Mouse (Mus musculus) lung, adult 18-20 months (tissue): ENCODE results near the gene Cdk5r1.

ENCODE experiments used
- DNase-seq, 2 experiments: peaks; one replicate each; pipeline ENCODE4 v3.0.0; 2022; ENCODE audit warnings: mixed read lengths in 2 of 2

Cdk5r1 gene

DNA sequence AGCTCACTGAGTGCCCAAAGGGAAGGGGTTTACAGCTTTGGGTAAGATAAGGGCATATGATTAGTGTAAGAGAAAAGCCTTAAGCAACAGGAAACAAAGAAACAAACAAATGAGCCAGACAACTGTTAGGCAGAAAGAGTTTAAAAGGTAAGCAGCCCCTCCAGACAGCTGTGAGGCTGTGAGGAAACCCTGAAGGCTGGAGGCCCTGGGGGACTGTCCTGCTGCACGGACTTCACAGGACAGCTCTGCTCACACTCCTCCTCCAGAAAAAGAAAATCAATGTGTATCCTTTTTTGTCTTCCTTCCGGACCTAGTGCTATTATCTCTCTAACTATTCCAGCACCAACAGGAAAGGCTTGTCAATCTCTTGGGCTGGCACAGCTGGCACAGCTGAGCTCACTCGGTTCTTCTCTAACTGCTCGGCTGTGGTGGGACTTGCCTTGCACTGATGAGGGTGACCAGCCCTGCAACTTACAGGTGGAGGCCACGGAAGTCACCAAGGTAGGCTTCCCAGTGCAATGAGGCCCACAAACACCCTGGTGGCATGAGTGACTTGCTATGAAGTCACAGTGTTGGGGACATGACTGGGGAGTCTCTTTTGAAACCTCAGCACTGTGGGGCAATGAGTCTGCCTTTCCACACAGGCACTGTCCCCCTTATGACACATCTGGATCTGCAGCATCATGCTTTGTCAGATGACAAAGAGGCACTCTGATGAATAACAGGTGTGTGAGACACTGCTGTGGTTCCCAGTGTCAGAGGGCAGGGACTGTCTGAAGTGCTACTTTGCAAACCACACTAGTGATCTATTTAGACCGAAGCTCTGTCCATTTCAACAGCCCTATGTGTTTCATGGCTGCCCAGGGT, 27.9 kb downstream of the Cdk5r1 start:
- DNase-seq, result no peak

DNA sequence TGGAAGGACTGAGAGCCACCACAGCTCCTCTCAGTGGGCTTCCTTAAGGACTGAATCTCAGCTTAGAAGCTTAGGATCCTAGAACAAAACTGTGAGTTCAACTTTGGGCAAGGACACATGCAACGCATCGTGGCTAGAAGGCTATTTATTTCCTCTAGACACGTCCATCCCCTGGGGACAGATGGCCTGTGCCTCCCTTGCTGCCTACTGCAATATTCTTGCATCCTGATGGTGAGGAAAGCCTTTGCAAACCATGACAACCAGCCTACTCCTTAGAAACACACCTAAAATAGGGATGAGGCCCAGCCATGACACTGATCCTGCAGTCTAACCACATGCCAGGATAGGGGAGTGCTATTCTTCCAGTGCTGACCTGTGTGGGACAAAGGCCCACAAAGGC, 28.8 kb downstream of the Cdk5r1 start:
- no peak for DNase-seq

DNA sequence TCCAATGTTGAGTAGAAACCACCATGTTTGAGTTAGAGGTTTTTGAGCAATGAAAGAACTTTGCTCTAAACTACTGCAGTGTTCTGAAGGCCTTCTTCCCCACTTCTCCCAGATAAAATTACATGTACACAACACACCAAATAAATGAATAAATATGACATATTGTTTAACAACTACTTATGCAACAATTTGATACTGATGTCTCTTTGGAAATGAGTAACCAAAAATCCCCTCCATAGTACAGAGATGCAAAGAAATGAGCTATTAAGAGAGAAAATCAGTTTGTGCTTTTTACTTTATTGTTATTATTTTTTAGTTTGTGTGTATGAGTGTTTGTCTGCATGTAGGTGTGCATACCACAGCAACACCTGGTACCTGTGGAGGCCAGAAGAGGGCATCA, 29.7 kb downstream of the Cdk5r1 start:
- DNase-seq, result no peak

DNA sequence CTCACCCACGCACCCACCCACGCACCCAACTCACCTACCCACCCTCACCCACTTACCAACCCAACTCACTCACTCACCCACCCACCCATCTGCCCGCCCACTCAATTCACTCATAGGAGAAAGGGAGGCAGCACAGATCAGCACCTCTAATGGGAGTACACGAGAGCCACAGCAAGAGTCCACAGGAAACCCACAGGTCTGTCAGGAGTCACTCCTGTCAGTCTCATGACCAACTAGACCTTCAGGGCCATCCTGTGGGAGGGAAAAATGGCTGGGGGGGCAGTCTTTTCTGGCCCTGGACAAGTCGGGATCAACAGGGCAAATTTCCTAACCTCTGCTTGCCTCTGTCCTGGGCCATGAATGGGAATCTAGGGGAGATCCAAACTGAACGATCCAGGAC, 31.0 kb downstream of the Cdk5r1 start:
- DNase-seq, result no peak

DNA sequence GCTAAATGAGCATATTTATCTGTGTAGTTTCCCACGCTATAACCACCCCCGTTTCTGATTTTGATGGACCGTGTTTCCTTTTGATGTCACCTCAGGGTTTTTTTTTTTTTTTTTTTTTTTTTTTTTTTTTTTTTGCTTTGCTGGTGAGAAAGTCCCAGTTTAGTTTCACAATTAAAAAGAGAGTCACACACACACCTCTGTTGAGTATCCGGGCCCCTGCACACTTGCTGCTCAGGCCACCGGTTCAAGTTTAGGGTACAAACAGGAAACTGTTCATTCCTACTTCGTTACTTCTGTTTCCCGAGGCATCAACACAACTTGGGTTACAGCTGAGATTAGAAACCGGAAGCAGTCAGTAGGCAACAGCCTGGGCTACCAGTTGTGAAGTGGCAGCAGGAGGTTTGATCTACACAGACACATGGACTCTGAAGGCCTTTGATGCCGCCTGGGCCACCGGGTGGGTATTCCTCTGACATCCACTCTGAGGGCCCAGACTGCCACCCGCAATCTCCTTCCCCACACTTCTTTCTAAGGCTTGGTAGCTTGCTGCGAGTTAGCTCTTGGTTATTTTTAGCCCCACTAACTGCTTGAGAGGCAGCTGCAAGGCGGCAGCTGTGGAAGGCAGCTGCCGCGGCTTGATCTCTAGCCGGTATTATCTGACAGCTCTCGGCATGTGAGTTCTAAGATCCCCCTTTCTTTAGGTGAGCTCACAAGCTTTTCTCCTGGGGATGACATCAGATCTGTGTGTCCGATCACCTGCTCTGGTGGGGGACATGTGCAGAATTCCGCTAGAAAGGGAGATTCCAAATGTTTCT, 31.7 kb downstream of the Cdk5r1 start:
- no peak for DNase-seq

DNA sequence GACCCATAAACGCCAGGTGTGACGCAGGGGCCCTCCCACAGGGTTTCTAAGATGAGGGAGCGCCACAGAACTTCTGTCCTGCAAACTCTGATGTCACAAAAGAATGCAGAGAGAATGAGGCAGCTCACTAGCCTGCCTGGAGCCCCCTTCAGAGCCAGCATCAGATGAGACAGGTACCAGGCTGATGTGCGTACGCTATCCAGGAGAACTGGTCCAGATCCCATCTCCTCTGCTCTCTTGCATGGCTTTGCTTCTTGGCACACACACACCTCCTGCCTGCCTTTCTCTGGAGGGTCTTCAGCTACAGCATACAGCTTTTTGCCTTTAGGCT, 32.3 kb downstream of the Cdk5r1 start:
- DNase-seq, result no peak

DNA sequence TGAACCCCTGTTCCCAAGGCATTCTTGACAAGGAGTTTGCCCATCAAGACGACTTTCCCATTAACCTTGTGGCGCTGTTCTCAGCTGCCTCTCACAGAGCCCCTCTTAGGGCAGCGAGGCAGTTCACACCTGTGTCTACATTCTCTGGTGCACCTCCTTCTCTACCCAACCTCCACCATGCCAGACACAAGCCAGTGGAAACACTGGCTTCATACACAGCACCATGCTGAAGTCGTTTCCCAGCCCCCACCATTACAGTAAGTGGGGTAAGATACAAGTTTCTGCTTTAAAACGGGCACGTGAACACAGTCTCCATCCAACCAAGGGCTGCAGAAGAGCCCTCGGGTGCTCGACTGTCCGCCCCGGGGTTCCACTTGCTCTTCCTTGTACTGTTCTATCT, 33.3 kb downstream of the Cdk5r1 start:
- DNase-seq, result no peak

DNA sequence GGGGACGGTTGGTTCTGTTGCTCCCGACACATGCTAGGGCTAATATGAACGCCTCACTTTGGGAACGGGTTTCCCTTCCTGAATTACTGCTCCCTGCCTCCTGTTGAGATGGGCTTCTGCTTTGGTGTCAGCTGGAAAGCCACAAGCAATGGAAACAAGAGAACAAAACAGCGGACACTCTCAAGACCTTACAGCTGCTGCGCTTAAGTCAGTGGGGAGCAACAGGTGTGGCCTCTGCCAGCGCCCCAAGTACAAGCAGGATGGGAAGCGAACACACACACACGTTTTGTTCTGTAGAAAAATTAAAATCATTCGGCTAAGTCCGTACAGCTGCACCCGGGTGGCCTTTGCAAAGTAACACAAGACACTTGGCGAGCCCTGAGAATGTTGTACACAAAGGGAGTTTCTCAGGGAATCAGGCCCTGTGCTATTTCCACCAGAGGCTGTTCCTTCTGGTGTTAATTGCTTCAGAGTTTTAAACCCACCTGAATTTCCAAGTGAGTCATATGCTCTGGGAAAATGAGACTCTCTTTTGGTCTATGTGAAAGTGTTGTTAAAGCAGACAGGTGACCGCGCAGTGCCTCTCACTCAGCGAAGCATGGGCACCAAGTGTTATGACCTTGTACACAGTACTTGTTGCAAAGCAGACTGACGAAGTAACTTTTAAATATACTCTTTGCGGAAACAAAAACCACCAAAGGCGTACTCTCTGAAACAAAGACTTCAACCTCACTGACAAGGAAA, 35.7 kb downstream of the Cdk5r1 start:
- DNase-seq, result no peak

DNA sequence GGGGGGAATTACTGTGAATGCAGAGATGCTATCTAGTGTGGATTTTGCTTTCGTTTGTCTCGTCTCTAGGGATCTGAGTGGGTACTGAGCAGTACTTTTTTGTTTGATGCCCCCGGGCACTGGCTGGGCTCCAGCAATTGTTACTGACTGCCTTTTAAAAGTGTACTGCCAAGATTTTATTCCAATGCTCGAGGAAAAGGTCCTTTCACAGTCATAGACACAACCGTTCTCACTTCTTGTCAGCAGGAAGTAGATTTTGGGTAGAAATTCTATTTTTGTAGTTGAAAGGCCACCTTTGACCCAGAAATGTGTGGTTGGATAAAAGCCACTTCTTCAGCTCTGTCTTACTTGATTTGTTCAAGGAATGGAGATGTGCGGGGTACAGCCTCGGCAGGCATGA, 37.0 kb downstream of the Cdk5r1 start:
- DNase-seq, result no peak

DNA sequence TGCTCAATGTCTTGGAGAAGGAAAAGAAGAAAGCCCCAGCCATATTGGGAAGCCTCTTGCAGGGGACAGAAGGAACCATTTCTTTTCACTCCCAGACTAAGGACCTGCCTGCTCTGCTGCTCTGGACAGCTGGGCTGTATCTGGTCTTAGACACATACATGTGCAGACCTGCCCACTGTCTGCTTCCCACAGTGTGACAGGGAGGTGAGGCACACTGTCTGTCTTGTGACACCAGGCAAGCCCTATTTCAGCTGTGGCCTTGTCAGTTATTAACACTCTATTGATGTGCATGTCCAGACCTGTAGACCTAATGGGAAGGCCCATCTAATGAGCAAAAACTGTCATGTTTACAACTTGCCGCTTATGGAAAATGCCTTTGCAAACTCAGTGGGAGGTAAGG, 38.5 kb downstream of the Cdk5r1 start:
- no peak for DNase-seq

DNA sequence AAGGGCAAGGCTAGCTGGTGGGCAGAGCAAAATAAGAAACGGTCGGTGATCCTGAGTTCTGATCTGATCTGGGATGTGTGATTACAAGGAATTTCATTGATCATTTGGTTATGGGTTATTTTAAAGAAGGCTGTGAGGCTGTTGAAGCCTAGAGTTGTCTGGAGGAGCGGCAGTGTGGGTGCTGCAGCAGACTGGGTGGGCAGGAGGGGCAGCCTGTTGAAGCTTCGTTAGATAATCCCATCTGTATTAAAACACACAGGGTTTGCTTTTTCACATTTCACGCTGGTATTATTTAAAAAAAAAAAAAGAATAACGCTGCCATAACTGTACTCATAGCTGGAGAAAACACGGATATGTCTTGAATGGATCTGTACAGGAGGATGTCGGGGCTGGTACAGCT, 39.1 kb downstream of the Cdk5r1 start:
- no peak for DNase-seq

DNA sequence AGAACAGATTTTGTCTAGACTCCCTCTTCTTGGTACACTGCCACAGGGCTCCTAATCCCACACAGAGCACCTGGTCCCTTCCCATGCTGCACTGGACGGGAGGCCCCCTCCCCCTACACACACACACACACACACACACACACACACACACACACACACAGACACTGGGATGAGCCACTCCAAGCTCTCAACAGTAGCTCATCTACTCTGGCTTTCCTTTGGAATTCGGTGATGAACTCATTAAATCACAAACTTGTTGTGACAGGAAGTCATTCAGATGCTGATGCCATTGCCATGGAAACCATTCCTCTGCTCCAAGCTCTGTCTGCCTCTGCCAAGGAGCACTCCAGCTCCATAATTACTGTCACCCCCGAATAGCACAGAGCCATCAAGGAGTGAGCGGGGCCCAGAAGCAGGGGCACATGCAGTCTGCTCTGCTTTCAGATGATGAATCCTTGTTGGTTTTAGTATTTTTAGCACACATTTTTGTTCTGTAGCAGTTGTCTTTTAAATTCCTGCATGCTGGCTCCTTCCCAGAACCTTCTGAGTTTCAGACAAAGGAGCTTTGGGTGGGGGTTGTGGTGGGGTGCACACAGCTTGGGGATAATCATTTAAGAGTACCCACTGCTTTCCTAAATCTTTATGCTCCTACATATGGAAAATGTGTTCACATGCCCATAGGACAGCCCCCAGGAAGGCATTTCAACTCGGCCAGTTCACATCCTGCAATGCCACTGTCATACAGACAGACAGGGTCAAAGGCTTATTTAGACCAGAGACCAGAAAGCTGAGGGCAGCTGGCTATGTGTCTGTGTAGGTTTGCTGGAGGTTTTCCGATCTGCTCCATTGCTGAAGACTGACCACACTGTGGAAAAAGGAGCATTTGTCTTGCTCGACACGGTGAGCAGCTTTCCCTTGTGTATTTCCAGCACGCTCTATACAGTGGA, 41.9 kb downstream of the Cdk5r1 start:
- no peak for DNase-seq

DNA sequence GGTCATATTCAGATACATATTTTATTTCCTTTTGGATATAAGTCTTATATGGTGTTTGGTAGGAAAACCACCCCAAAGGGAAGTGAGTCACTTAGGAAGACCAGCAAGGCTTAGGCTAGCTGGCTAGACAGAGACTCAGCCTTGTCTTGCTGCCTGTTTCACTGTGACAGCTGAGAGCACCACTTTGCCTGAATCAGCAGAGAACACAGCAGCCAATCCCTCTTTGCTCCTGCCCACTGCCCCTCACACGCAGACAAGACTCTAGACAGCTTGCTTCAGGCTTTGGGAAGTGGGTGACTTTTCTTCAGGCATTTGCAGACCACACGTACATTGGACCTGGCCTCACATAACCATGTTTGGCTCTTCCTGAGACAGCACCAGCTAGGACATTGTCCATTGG, 44.3 kb downstream of the Cdk5r1 start:
- no peak for DNase-seq

DNA sequence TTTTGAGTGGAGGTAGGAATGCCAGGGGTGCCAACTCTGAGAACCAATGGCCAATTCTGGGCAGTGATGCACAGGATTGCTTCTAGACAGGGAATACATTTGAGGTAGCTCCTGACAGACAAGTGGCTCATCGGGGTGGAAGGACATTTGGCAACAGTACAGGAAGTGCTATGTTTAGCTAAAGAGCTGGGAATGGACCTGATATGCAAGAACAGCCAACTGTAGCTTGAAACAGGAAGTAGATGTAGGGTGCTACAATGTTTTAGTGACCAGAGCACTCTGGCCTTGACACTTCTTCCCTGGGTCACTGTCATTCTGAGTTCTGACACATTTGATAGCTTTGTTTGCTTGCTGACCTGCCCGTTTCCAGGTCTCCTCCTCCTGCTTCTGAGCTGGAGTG, 46.0 kb downstream of the Cdk5r1 start:
- DNase-seq, result peak in 1 of 2 experiments; percentile 12

DNA sequence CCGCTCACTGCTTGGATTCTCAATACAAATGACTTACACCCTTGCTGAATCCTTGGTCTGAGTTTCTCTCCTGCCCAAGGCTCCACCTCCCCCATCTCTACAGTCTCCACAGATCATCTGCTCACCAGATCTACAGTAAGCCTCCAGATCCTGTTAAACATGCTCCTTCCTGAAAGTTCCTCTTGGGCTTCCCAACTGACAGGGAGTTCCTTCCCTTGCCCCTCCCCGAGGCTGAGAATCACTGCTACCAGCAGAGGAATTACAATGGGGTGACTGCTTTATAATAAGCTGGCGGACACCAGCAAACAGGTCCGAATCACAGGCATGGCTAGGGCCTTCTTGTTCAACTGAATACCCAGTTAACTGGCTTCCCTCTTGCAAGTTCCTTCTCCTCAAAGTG, 46.6 kb downstream of the Cdk5r1 start:
- DNase-seq, result peak in 1 of 2 experiments; percentile 9

DNA sequence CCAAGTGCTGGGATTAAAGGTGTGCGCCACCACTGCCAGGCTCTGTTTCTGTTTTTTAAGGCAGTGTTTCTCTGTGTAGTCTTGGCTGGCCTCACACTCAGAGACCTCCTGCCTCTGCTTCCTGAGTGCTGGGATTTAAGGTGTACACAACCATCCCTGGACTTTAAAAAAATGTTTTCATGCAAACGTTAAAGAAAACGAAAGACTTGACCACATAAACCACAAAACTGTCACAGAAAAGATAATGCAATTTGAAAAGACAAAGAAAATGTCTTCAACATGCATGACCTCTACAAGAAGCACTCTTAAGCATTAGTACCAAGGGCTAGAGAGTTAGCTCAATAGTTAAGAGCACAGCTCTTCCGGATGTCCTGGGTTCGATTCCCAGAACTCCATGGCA, 47.4 kb downstream of the Cdk5r1 start:
- DNase-seq, result no peak

DNA sequence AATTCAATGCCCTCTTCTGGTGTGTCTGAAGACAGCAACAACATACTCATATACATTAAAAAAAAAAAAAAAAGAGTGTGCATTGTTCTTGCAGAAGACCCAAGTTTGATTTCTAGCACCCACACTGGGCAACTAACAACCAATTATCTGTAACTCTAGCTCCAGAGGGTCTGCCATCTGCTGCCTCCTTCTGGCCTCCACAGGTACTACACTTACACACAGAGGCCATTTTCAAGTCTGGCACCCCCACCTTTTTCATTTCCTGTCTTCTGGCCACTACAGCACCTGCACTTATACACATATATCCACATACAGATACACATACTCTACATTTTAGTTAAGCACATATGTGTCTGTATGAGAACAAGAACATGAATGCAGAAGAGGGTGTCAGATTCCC, 50.9 kb downstream of the Cdk5r1 start:
- DNase-seq, result no peak

DNA sequence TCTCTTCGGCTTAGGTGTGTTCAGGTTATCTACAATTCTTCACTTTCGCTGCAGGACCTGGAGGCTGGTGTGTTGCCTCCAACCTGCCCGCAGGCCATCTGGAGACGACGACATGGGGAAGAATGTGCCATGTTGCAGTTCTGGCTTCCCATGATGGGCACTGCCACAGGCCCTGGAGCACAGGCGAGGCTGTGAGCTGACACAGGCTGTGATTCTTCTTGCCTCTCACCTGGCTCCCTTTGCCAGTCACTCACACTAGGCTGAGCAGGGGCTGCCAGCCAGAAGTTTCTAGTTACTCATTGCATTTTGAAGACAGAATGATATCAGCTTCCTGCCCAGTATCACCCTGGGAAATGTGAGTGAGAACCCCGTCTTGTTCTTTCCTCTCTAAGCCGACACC, 52.3 kb downstream of the Cdk5r1 start:
- DNase-seq, result no peak
